Mouse (Mus musculus) limb, embryonic 15.5 days (tissue): Measurements from ENCODE around the gene Unc13d. TPM values are rescaled to one million over a fixed set of nuclear protein-coding genes. Genes with fewer than 3 reads are reported as not detected.

Source experiments
- ATAC-seq: fragments of 200-750 bp; cut with Nextera tagmentation; 2 replicates; pipeline ENCODE4 v1.8.0; 2017; ENCODE audit warnings: low read depth, moderate TSS enrichment; ENCODE audit not compliant: insufficient number of reproducible peaks, low FRiP score, low TSS enrichment
- H3K27ac ChIP-seq: fragments of 300-500 bp; sonication (generic); 2 replicates; pipeline ENCODE4 v1.5.1; 2015; ENCODE audit warnings: moderate library complexity, mild to moderate bottlenecking, inconsistent platforms
- H3K27me3 ChIP-seq: fragments of 300-500 bp; sonication (generic); 2 replicates; pipeline ENCODE4 v1.6.1; 2015; ENCODE audit warnings: inconsistent platforms
- H3K36me3 ChIP-seq: fragments of 300-500 bp; sonication (generic); 2 replicates; pipeline ENCODE4 v1.6.1; 2015; ENCODE audit warnings: inconsistent platforms
- H3K4me1 ChIP-seq: fragments of 300-500 bp; sonication (generic); 2 replicates; pipeline ENCODE4 v1.6.1; 2015; ENCODE audit warnings: inconsistent platforms
- H3K4me2 ChIP-seq: fragments of 300-500 bp; sonication (generic); 2 replicates; pipeline ENCODE4 v1.6.1; 2015; ENCODE audit warnings: mild to moderate bottlenecking, inconsistent platforms
- H3K4me3 ChIP-seq: fragments of 300-500 bp; sonication (generic); 2 replicates; pipeline ENCODE4 v1.5.1; 2015; ENCODE audit warnings: mild to moderate bottlenecking, inconsistent platforms
- H3K9ac ChIP-seq: fragments of 300-500 bp; sonication (generic); 2 replicates; pipeline ENCODE4 v1.6.1; 2015; ENCODE audit warnings: inconsistent platforms
- H3K9me3 ChIP-seq: fragments of 300-500 bp; sonication (generic); 2 replicates; pipeline ENCODE4 v1.6.1; 2016; ENCODE audit warnings: inconsistent platforms
- WGBS: fragments of 180-500 bp; shearing (Covaris S2); methylation state at CpG from one replicate; pipeline ENCODE4 v1.1.7; 2015; 5-methylcytosine and 5-hydroxymethylcytosine counted together
- polyA plus RNA-seq: library from polyadenylated mRNA; unstranded; fragments of >200 nt; fragmentation: Nextera tagmentation; extraction: Ambion mirVana; gene quantifications from 2 replicates; pipeline ENCODE4 v1.2.1, GENCODE M21; 2015

Gene Unc13d
- polyA plus RNA-seq, 1 experiment from 2014 or later, result 8.8 TPM

GRCm38 (mm10) chr11:116057237-116057881, 20.4 kb downstream of the Unc13d start:
- peaks cover 100% of the 10 kb centered on the region for H3K36me3 ChIP-seq
- WGBS, result 87% methylated on average over 4 of the region's 4 CpGs
- H3K9me3 ChIP-seq, result no peaks in the 10 kb centered on the region
- H3K4me2 ChIP-seq, result no peak overlapping the region
- no peak overlapping the region for H3K9ac ChIP-seq
- H3K4me3 ChIP-seq, result no peak overlapping the region
- peaks cover 10% of the 10 kb centered on the region; the same call in 1 of the 2 replicates for H3K4me1 ChIP-seq
- H3K27ac ChIP-seq, result no peak overlapping the region
- ATAC-seq, result no peak
- no peaks in the 10 kb centered on the region for H3K27me3 ChIP-seq

GRCm38 (mm10) chr11:116055873-116056272, 21.9 kb downstream of the Unc13d start:
- no peak overlapping the region for H3K4me3 ChIP-seq
- no peak for ATAC-seq
- WGBS, result 95% methylated on average over 11 of the region's 11 CpGs

GRCm38 (mm10) chr11:116053510-116054229, 24.1 kb downstream of the Unc13d start:
- H3K9me3 ChIP-seq, result no peaks in the 10 kb centered on the region
- no peak overlapping the region for H3K4me3 ChIP-seq
- no peaks in the 10 kb centered on the region for H3K27me3 ChIP-seq
- H3K27ac ChIP-seq, result no peak overlapping the region
- no peak for ATAC-seq
- H3K4me2 ChIP-seq, result no peak overlapping the region
- no peak overlapping the region for H3K9ac ChIP-seq
- H3K36me3 ChIP-seq, result peaks cover 100% of the 10 kb centered on the region
- peaks cover 6% of the 10 kb centered on the region; the same call in 1 of the 2 replicates for H3K4me1 ChIP-seq
- WGBS, result 94% methylated on average over 9 of the region's 9 CpGs

More at GRCm38 (mm10) chr11:116055873-116056272, 21.9 kb downstream of the Unc13d start:
- H3K9me3 ChIP-seq, result no peaks in the 10 kb centered on the region
- peaks cover 100% of the 10 kb centered on the region for H3K36me3 ChIP-seq
- no peak overlapping the region for H3K9ac ChIP-seq
- H3K27me3 ChIP-seq, result no peaks in the 10 kb centered on the region
- H3K4me2 ChIP-seq, result no peak overlapping the region
- H3K27ac ChIP-seq, result no peak overlapping the region
- peaks cover 6% of the 10 kb centered on the region; the same call in 1 of the 2 replicates for H3K4me1 ChIP-seq

- Histone ChIP-seq H3K9ac (no peak overlapping the region), H3K27me3 (no peaks in the 10 kb centered on the region), H3K4me1 (no peaks in the 10 kb centered on the region), H3K4me3 (no peak overlapping the region), H3K9me3 (no peaks in the 10 kb centered on the region), H3K36me3 (peaks cover 92% of the 10 kb centered on the region), H3K4me2 (no peak overlapping the region), H3K27ac (no peak overlapping the region)
- WGBS, result 85% methylated on average over 4 of the region's 4 CpGs
- ATAC-seq, result no peak
Measured at GRCm38 (mm10) chr11:116050196-116050595, 27.6 kb downstream of the Unc13d start.

- WGBS, result 71% methylated on average over 2 of the region's 2 CpGs
Measured at GRCm38 (mm10) chr11:116049610-116050009, 28.2 kb downstream of the Unc13d start.

GRCm38 (mm10) chr11:116045173-116045572, 32.6 kb downstream of the Unc13d start:
- 95% methylated on average over 6 of the region's 6 CpGs for WGBS
- H3K4me1 ChIP-seq, result no peaks in the 10 kb centered on the region
- no peaks in the 10 kb centered on the region for H3K27me3 ChIP-seq

More at GRCm38 (mm10) chr11:116049610-116050009, 28.2 kb downstream of the Unc13d start:
- no peaks in the 10 kb centered on the region for H3K27me3 ChIP-seq
- H3K9me3 ChIP-seq, result no peaks in the 10 kb centered on the region
- ATAC-seq, result no peak
- H3K27ac ChIP-seq, result no peak overlapping the region
- H3K36me3 ChIP-seq, result peaks cover 92% of the 10 kb centered on the region
- no peak overlapping the region for H3K9ac ChIP-seq
- no peaks in the 10 kb centered on the region for H3K4me1 ChIP-seq
- H3K4me3 ChIP-seq, result no peak overlapping the region
- H3K4me2 ChIP-seq, result no peak overlapping the region

GRCm38 (mm10) chr11:116043286-116043685, 34.5 kb downstream of the Unc13d start:
- H3K9ac ChIP-seq, result no peak overlapping the region
- no peaks in the 10 kb centered on the region for H3K9me3 ChIP-seq
- no peak for ATAC-seq
- peaks cover 69% of the 10 kb centered on the region for H3K36me3 ChIP-seq
- WGBS, result 97% methylated on average over 1 of the region's 1 CpGs
- H3K27ac ChIP-seq, result no peak overlapping the region
- no peak overlapping the region for H3K4me3 ChIP-seq
- no peak overlapping the region for H3K4me2 ChIP-seq
- no peaks in the 10 kb centered on the region for H3K27me3 ChIP-seq
- no peaks in the 10 kb centered on the region for H3K4me1 ChIP-seq

More at GRCm38 (mm10) chr11:116045173-116045572, 32.6 kb downstream of the Unc13d start:
- no peak overlapping the region for H3K4me2 ChIP-seq
- H3K9ac ChIP-seq, result no peak overlapping the region
- no peaks in the 10 kb centered on the region for H3K9me3 ChIP-seq
- ATAC-seq, result no peak
- no peak overlapping the region for H3K4me3 ChIP-seq
- H3K36me3 ChIP-seq, result peaks cover 76% of the 10 kb centered on the region
- no peak overlapping the region for H3K27ac ChIP-seq

- Histone ChIP-seq H3K4me1 (no peaks in the 10 kb centered on the region), H3K27me3 (no peaks in the 10 kb centered on the region), H3K9me3 (no peaks in the 10 kb centered on the region), H3K4me3 (no peak overlapping the region), H3K27ac (no peak overlapping the region), H3K9ac (no peak overlapping the region), H3K36me3 (peaks cover 66% of the 10 kb centered on the region), H3K4me2 (no peak overlapping the region)
- no peak for ATAC-seq
- WGBS, result 62% methylated on average over 5 of the region's 5 CpGs
Measured at GRCm38 (mm10) chr11:116042372-116043138, 35.2 kb downstream of the Unc13d start.

- Histone ChIP-seq H3K4me3 (no peak overlapping the region), H3K9me3 (no peaks in the 10 kb centered on the region), H3K4me2 (no peak overlapping the region), H3K27me3 (no peaks in the 10 kb centered on the region), H3K4me1 (no peaks in the 10 kb centered on the region), H3K9ac (no peak overlapping the region), H3K27ac (no peak overlapping the region), H3K36me3 (peaks cover 61% of the 10 kb centered on the region)
- WGBS, result 98% methylated on average over 2 of the region's 2 CpGs
- no peak for ATAC-seq
Measured at GRCm38 (mm10) chr11:116041833-116042232, 35.9 kb downstream of the Unc13d start.

- H3K36me3 ChIP-seq, result peaks cover 59% of the 10 kb centered on the region
Measured at GRCm38 (mm10) chr11:116040593-116040992, 37.2 kb downstream of the Unc13d start.

GRCm38 (mm10) chr11:116037826-116038225, 39.9 kb downstream of the Unc13d start:
- no peak for ATAC-seq
- WGBS, result 92% methylated on average over 9 of the region's 9 CpGs
- no peak overlapping the region for H3K4me2 ChIP-seq
- no peak overlapping the region for H3K9ac ChIP-seq
- peaks cover under 1% of the 10 kb centered on the region; the same call in 1 of the 2 replicates for H3K4me1 ChIP-seq
- H3K27ac ChIP-seq, result no peak overlapping the region
- peaks cover 45% of the 10 kb centered on the region for H3K36me3 ChIP-seq
- no peak overlapping the region for H3K4me3 ChIP-seq
- H3K27me3 ChIP-seq, result no peaks in the 10 kb centered on the region
- no peaks in the 10 kb centered on the region for H3K9me3 ChIP-seq

More at GRCm38 (mm10) chr11:116040593-116040992, 37.2 kb downstream of the Unc13d start:
- Histone ChIP-seq H3K27ac (no peak overlapping the region), H3K4me2 (no peak overlapping the region), H3K9ac (no peak overlapping the region), H3K4me1 (no peaks in the 10 kb centered on the region), H3K4me3 (no peak overlapping the region), H3K9me3 (no peaks in the 10 kb centered on the region), H3K27me3 (no peaks in the 10 kb centered on the region)
- ATAC-seq, result no peak
- whole genome bisulfite sequencing, result 78% methylated on average over 6 of the region's 6 CpGs
